Mouse (Mus musculus) MEL-GATA-1-ER (cell line): ENCODE results near the gene Olfr1380.
"Not testable (repeated sequence)": the region's sequence is repeated elsewhere in the genome, so short reads cannot be mapped to it uniquely, and the experiment has no call there.

Source experiments
- DNase-seq: peaks from one replicate; pipeline ENCODE4 v3.0.0-alpha.2; 2012; ENCODE audit warnings: low read depth; ENCODE audit errors: extremely low read depth

The Olfr1380 gene

DNA sequence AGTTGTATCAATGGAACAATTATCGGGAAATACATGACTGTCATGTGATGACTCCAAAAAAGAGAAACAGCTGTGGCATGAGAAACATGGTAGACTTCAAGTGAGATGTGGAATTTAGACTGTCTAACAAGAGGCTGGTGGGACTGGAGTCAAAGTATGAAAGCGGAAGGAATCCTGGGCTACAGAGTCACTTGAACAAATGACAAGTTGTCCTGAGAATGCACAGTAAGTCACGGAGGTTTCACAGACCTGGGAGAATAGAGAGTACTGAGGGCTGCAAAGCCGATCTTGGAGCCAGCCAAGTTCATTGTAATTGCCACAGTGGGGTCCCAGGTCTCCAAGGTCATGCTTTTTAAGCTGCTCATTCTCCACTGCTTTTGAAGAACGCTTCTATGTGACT is at the start of gene Olfr1380:
Gene Olfr1380, plus strand, starts transcription at position 301 of the 400 bp plus-strand sequence.
- DNase-seq = not testable (repeated sequence)

DNA sequence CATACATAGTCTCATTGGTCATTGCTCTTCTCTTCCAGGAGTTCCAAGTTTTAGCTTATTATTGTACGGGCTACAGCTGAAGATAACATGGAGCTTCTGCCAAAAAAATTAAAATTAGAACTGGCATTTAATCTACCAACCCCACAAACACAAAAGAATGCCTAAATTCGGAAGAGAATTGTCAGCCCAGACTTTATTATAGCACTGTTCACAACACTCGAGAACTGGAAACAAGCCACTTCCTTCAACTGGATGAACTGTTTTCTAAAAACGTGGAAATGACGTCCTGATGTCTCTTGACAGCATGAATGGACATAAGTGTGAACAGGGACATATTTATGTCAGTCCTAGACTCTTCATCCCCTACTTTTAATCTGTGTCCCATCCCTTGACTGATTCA is 38.6 kb upstream of the Olfr1380 start:
- no peak for DNase-seq

DNA sequence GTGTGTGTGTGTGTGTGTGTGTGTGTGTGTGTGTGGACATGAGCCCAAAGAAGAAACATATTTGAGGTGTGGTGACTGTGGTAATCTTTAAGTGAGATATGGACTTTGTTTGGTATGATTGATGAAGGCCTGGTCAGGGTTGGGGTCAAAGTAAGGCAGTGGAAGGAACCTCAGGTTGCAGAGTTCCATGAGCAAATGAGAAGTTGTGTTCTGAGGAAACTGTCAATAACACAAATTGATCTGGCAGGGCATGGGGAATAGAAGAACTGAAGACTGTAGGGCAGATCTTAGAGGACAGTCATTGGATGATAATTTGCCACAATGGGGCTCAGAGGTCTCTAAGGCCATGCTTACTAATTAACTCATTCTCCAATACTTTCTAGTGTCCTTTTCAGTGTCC is 37.3 kb upstream of the Olfr1380 start, which contains the start of gene Olfr1383:
Gene Olfr1383, plus strand, starts transcription at position 301 of the 400 bp plus-strand sequence.
- DNase-seq = no peak

DNA sequence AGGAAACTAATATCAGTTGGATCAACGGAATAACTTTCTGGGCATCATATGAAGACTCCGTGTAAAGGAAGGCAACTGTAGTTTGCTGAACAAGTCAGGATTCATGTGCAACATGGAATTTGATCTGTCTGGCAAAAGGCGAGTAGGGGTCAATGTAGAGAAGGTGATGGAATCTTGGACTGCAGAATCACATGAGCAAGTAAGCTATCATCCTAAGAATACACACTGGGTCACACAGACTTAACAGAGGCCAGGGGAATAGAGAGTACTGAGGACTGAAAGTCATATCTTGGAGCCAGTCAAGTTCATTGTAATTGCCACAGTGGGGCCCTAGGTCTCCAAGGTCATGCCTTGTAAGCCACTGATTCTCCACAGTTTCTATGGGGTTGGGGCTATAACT is 28.7 kb upstream of the Olfr1380 start, which contains the start of gene Olfr1382:
Gene Olfr1382, plus strand, starts transcription at position 301 of the 400 bp plus-strand sequence.
- DNase-seq = no peak

DNA sequence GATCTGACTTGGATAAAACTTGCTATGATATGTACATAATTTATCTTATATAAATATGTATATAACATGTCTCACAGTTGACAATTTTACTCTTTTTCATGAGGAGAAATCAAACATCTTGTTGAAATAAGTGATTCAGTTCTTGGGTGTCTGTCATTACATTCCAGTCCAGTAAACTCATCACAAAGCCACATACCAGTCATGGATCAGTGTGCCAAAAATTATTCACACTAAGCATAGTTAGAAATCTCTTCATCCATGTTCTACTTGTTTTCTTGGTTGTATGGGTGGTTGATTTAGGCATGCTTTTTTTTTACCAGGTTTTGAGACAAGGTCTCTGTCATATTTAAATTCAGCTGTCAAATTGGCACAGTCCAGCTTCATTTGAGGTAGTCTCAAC is 23.9 kb upstream of the Olfr1380 start:
- DNase-seq = no peak

DNA sequence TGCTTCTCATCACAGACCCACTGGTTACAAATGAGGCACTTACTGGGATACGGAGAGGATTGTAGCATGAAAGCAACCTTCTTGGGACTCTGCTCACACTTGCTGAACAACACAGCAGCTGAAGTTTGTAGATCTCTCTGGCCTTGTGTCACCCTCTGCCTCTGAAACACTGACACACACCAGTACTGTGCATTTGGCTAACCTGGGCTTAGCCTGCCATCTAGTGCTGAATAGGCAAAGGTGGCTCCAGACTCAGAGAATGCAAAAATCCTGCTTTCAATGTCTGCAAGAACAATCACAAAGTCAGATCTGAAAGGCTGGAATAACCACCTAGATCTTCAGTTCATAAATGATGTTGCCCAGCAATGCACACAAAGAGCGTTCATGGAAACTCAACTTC is 20.0 kb upstream of the Olfr1380 start:
- not testable (repeated sequence) for DNase-seq

DNA sequence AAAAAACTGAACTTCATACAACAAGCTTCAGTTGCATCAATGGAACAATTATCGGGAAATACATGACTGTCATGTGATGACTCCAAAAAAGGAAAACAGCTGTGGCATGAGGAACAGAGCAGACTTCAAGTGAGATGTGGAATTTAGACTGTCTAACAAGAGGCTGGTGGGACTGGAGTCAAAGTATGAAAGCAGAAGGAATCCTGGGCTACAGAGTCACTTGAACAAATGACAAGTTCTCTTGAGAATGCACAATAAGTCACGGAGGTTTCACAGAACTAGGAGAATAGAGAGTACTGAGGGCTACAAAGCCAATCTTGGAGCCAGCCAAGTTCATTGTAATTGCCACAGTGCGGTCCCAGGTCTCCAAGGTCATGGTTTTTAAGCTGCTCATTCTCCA is 13.5 kb upstream of the Olfr1380 start, which contains the start of gene Olfr1381:
Gene Olfr1381, plus strand, starts transcription at position 301 of the 400 bp plus-strand sequence.
- DNase-seq = not testable (repeated sequence)

DNA sequence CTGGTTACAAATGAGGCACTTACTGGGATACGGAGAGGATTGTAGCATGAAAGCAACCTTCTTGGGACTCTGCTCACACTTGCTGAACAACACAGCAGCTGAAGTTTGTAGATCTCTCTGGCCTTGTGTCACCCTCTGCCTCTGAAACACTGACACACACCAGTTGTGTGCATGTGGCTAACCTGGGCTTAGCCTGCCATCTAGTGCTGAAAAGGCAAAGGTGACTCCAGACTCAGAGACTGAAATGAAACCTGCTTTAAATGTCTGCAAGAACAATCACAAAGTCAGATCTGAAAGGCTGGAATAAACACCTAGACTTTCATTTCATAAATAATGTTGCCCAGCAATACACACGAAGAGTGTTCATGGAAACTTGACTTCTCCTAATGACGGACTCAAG is 2.6 kb upstream of the Olfr1380 start:
- DNase-seq = not testable (repeated sequence)

DNA sequence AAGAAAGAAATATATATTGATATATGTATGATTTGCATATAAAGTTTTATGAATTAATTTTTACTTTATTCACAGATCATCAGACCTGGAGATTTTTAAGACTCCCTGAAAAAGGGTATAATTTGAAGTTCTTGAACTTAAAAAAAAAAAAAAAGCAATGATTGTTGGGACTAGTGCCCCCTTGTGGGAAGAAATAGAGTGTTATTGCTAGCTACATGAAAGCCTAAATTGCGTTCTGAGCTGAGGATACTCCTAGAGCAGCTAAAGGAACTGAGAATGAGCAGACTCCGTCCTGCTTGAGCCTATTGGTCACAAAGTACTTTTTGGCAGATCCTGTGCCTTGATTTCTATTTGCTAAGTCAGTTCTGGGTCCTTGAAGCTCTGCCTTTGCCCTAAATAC is 18.4 kb downstream of the Olfr1380 start:
- peak; percentile 26 for DNase-seq

DNA sequence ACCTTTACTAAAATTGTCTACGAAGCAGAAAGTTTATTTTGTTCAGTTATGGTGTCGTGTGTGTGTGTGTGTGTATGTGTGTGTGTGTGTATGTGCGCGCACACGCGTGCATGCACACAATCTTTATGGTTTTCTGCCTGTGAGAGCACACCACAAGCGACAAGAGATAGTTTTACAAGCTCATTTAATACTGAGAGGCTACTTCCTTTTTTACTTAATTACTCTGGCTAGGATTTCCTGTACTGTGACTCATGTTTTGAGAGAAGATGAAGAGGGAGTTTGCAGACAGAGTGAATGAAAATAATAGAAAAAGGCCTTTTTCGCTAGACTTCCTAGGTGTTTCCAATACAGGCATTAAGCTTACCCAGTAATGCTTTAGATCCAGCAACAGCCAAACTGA is 23.8 kb downstream of the Olfr1380 start:
- DNase-seq = not testable (repeated sequence)

DNA sequence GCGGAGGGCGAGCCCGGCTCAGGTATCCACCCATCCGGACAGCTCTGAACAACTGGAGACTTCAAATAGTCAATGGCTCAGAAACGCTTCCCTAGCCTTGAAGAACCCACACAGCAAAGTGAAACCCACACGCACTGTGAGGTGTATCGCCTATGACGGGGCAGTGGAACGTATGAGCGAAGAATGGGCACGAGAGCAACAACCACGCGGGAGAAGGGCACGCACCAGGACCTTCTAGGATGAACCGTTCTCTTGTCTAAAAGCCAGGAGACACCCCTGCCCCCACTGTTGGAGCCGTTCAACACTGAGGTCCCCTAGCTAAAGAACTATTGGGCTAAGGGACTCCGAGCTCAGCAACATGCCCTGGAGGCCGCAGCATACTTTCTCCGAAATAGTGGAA is 33.5 kb downstream of the Olfr1380 start:
- no peak for DNase-seq

DNA sequence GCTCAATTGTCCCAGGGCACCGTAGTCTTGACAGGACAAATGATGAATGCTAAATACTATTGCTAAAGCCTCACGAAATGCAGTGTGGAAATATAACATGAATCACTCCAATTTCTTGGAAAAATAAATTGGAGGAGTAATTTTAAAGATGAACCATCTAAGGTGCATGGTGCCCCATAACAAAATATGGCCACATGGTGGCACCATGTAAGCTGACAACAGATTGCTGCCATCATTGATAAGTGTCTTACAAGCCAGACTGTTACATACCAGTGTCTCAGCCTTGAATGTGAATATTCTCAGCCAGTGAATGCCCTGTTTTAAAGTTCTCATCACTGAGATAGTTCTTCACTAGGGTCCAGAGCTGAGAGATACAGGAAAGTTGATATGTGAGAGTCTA is 40.5 kb downstream of the Olfr1380 start:
- DNase-seq = not testable (repeated sequence)

DNA sequence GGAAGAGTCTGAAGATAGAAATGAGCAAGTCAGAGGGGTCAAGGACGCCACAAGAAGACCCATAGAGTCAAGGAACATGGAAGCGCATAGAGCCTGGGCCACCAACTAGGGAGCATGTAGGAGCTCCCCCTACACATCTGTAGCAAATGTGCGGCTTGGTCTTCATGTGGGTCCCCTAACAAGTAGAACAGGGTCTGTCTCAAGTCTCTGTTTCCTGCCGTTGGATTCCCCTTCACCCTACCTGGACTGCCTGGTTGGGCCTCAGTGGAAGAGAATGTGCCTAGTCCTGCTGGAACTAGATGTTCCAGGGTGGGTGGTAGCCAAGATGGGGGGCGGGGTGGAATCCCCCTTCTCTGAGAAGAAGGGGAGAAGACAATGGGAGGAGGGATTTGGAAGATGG is 51.6 kb downstream of the Olfr1380 start:
- DNase-seq = not testable (repeated sequence)

DNA sequence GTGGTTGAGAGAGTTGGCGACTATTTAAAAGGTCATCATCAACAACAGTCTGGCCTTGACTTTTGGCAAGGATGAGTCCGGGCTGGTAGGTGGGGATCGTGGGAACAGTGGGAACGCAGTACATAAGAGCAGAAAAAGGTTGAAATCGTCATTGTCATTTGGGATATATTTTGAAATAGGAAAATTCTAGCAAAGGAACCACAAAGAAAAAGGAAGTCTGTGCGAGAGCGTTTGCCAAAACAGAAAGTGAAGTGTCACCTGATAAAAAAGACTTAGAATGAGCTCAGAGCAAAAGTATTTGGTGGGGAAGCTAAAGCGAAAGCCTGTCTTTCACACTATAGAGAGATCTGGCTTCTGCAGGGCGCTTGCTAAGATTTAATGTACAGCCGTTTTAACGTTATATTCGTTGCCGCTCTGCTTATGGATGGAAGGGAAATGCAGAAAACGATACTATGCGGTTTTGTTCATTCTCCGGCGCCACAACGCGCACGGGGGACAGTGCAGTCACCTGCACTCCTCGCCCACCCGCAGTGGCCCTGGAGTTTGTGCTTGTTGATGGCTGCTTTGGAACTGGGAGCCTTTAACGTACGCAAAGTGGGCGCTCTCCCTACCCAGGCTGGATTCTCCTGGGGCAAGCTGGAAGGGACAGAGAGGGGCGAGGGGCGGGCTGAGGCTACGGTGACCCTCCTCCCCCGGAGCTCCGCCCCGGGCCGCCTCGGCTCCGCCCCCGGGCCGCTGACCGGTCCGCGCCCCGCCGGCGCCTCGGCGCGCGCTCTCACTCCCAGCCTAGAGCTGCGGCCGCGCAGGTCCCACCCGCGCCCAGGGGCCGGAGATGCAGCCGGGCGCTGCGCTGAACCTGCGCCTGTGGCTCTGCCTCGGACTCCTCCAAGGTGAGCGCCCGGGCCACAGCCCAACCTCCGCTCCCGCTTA is 52.5 kb downstream of the Olfr1380 start, which contains the start of gene Flt4:
Gene Flt4, plus strand, starts transcription at position 326 of the 930 bp plus-strand sequence.
- DNase-seq = peak; percentile 47

DNA sequence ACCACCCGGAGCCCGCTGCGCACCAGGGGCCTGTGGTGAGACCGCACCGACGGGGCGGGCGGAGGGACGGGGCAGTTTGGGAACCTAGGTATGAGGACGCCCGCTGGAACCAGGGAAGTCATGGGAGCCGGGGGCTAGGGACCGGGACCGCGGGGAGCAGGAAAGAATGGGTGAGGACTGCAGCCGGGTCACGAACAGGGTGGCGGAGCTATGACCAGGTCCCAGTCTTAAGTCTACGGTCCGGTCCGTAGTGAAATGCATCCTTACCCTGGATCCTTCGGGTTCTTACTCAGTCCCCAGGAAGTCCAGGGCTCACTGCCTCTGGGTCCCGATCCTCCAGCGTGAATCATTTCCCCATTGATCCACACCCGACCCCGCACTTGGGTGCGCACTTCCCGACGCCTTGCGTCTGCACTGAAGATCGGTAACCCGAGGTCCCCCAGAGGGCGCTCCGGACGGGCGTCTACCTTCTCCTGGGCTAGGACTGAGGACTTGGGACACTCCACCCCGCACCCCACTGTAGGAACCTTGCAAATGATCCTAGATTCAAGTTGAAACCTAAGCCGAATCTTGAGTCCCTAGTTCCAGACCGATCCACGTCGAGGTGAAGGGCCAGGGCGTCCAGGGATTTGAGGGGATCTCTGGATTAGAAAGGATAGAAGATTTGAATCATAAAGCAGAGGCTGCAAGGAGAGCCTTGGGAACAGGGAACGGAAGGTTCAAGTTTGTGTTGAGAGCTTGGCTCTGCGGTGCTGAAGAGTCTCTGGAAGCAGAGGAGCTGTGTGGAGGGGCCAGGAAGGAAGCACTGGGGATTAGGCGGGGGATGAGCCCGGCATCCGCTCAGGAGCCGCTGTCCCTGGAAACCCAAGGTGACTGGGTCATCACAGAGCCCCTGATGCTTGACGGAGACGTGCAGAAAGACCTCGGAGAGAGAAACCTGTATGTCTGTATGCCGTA is 53.5 kb downstream of the Olfr1380 start:
- not testable (repeated sequence) for DNase-seq

DNA sequence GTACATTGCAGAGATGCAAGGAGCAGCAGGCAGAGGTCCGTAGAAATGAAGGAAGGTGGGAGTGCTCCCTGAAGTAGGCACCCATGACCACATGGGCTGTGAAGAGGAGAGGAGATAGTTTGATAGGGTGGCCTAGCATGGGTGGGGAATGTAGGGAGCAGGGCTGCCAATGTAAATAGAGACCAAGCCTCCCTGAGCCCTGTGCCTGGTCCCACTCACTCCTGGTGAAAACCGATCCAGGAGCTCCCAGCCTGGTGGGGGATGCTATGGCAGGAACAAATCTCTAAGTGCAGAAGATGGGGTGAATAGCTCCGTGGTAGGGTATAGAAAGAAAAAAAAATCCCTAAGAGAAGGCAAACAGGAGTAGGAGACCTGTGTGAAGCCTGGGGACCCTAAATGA is 54.7 kb downstream of the Olfr1380 start:
- not testable (repeated sequence) for DNase-seq

DNA sequence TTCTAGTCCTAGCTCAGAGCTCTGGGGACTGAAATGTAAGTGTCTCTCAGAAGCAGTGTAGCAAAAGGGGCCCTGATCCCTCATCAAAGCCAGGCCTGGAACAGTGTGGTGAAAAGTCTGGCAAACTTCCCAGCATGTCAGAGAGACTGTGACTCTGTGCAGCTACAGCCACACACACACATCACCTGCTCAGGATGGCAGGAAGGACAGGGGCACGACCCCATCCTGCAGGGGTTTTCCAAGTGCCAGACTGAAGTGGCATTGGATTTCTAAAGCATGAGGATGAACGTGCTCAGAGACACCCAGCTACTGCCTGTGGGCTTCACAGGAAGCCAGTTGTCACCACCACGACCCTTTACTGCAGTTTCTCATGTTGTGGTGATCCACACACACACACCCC is 55.5 kb downstream of the Olfr1380 start:
- no peak for DNase-seq

DNA sequence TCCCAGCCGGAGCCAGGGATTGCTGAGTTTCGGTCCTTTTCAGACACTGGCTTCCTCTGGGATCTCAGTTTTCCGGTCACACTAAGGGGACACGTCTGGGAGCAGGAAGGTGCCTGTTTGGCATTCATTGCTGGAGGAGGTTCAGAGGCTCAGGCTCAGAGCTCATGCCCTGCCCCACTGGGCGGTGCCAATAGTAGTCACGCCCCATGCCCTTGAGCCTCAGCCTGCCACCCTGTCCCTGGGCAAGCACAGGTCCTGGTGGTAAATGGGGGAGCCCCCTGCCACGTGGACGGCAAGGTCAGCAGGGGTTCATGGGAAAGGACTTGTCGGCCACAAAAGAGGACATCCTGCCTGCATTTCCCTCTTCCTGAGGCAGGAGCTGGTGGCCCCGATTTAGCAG is 56.7 kb downstream of the Olfr1380 start:
- DNase-seq = no peak
